Mouse (Mus musculus) olfactory bulb, adult 2 months (tissue): ENCODE measurements around the gene Cnksr1.

Experiments
- CTCF ChIP-seq: fragments of 200-500 bp; IDR thresholded peaks from 2 replicates; pipeline ENCODE4 v1.5.1; 2012; ENCODE audit warnings: low read depth, mild to moderate bottlenecking, low read length, moderate library complexity; ENCODE audit not compliant: insufficient read depth
- POLR2A ChIP-seq: fragments of 200-500 bp; IDR thresholded peaks from 2 replicates; pipeline ENCODE4 v1.6.1; 2012; ENCODE audit warnings: mild to moderate bottlenecking, low read depth, low read length, moderate library complexity; ENCODE audit not compliant: insufficient read depth

- TF ChIP-seq CTCF (no peak), POLR2A (no peak)
Measured at GRCm38 (mm10) chr4:134254835-134255234, 16.6 kb upstream of the Cnksr1 start.
